Mouse (Mus musculus) thymus, adult 2 months (tissue): Measurements from ENCODE around the gene Eva1a.

Experiments used
- CTCF ChIP-seq: fragments of 200-500 bp; IDR thresholded peaks from 2 replicates; pipeline ENCODE4 v1.5.1; 2012; ENCODE audit warnings: mild to moderate bottlenecking, control low read depth, low read length, moderate library complexity, borderline replicate concordance; ENCODE audit not compliant: control insufficient read depth, poor library complexity, insufficient read depth; ENCODE audit errors: extremely low read depth
- POLR2A ChIP-seq: fragments of 200-500 bp; IDR thresholded peaks from 2 replicates; pipeline ENCODE4 v1.6.1; 2012; ENCODE audit warnings: mild to moderate bottlenecking, low read length, control low read depth, moderate library complexity; ENCODE audit not compliant: control insufficient read depth, poor library complexity, insufficient read depth; ENCODE audit errors: extremely low read depth

- TF ChIP-seq POLR2A = no peak
- TF ChIP-seq CTCF = no peak
Observed at GRCm38 (mm10) chr6:82117871-82118270, 77.0 kb downstream of the Eva1a start.
